Mouse (Mus musculus): Measurements from ENCODE around the gene Fgr.
A peak's percentile ranks its signal among the peaks of the same experiment; 100 is the strongest.
"Not testable (repeated sequence)": the region's sequence is repeated elsewhere in the genome, so short reads cannot be mapped to it uniquely, and the experiment has no call there.

Gene Fgr

DNA sequence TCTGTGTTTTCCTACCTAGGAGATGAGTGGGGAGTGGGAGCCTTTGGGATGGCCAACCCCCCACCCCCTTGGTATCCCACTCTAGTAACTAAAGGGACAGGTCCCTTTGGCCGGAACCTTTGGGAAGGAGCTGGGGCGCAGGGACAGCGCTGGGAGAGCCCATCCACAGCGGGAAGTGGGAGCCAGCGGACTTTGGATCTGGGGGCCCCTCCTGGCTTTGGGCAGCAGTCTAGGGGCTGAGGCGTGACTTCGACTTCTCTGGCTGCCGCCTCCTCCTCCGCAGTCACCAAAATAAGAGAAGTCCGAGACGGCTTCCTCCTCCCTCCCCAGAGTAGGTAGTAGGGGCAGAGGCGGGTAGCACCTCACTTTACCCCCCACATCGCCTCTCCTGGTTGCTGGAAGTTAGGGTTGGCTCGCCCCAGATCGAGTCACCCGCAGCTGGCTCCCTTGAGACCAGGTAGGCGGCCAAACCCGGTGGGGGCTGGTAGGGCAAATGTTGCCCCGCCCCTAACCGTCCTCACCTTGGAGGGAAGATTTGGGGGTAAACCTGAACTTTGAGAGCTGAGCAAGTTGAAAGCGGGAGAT lies at the start of gene Fgr:
Gene Fgr, plus strand, starts transcription at position 282 of the 585 bp plus-strand sequence.
- DNase-seq, result no peak

DNA sequence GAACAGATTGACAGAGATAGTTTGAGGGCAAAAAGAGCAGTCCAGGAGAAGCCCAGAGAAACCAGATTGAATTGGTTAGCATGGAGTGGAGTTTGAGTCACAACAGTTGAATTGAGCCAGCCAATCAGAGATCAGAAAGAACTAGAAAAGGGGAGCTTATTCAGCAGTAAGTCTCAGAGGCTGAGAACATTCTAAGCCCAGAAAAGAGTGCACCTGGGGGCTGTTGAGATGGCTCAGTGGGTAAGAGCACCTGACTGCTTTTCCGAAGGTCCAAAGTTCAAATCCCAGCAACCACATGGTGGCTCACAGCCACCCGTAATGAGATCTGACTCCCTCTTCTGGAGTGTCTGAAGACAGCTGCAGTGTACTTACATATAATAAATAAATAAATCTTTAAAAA lies 47.4 kb upstream of the Fgr start:
- not testable (repeated sequence) for DNase-seq

DNA sequence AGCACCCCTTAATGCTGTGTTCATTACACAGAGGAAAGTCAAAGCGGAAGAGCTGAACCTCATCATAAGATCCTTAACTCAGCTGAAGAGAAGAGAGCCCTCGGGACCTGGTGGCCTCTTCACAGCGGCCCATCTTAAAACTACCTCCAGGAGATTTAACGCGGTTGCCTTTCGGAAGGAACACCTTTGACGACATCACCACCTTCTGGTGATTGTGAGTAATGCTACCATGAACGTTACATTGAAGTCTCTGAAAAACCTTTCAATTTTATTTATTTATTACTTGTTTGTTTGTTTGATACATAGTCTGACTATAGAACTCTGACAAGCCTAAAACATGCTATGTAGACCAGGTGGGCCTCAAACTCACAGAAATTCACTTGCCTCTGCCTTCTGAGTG lies 43.1 kb upstream of the Fgr start:
- peak; percentile 70 for DNase-seq

DNA sequence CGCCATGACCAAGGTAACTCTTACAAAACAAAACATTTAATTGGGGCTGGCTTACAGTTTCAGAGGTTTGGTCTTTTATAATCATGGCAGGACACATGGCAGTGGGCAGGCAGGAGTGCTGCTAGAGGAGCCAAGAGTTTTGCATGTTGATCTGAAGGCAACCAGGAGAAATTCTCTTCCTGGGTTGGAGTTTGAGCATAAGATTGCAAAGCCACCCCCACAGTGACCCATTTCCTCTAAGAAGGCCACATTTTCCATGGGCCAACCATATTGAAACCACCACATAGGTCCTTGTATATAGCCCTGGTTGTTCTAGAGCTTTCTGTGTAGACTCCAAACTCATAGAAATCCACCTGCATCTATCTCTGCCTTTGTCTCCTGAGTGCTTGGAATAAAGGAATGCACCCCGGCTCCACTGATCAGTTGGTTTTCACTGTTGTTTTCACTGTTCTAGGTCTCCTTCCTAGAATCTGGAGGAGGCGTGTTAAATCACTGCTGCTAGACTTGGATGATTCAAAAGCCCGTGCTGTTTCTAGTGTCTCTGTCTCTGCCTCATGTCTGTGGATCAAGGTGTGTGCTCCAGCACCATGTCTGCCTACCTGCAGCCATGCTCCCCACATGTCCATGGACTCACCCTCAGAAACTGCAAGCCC lies 41.0 kb upstream of the Fgr start:
- DNase-seq, result no peak

DNA sequence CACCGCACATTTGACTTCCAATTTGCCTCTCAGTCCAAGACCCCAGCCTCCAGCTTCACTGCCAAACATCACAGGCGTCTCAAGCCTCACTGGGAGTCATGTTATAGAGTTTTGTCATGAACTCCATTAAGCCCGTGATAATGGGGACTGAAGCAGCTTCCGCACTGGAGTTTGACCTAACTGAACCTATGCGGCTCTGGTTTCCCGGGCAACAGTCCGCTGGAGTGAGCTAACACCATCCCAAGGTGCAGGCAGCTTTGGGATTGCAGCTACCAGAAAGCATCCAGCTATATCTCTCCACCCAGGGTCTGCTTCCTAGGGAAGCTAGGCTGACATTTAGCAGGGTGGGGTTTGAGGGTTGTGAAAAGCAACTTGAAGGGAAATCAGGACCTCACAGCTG lies 39.3 kb upstream of the Fgr start:
- no peak for DNase-seq

DNA sequence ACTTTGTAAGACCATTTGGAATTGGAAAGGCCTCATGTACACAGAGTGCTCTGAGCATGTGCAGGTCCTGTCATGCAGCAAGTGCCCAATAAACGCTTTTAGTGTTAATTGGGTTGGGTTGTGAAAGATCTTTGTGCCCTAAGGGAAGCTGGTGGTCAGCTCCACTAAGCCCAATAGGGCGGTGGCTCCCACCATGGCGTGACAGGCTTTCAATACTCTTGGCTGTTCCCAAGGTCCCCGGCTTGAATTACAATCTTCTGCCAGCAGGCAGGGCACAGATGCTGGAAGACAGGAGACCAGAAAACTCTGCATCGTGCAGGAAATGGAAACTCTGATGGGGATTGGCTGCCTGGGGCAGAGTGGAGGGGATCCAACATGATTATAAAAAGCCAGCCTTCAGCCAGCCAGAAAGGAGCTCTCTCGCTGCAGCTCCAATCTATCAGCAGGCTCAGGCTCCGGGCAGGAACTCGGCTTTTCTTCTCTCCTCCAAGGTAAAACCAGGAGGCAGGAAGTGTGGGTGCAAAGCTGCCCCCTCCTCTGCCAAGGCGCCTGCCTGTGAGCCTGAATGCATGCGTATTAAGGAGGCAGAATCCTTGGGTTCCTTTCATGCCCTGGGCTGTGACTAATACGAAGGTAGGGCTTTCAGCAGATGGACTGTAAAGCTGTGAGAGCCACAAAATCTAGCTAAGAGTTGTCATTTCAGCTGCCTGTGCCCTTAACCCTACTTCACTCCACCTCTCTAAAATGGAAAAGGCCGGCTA lies 35.5 kb upstream of the Fgr start:
- DNase-seq, result no peak

DNA sequence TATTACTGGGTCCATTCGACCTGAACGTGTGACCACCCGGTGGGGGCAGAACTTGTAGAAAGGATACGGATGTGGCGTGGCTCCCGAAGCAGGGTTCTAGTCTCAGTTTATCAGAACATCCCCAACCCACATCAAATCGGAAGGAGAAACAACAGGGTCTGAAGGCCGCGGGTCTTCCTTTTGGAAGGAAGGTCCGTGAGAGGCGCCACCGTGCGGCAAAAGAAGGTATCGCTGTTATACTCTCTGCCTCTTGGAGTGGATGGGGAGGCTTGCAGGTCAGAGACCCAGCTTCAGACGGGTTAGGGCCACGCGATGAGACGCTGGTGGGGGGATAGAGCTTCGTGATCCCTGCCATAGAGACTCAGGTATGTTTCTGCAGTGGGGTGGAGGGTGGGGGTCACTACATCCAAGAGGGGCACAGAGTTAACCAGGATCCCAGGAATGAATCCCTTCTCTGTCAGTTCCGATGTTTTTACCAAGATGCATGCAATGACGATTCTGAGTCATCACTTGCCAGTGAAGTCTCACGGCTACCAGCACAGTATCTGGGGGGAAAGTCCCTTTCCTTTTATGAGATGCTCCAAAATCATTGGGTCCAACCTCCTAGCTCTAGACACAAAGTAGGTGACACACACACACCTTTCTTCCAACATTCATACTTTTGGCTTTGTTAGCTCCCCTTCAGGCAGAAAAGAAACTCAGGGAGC lies 34.3 kb upstream of the Fgr start:
- DNase-seq, result peak; percentile 81

DNA sequence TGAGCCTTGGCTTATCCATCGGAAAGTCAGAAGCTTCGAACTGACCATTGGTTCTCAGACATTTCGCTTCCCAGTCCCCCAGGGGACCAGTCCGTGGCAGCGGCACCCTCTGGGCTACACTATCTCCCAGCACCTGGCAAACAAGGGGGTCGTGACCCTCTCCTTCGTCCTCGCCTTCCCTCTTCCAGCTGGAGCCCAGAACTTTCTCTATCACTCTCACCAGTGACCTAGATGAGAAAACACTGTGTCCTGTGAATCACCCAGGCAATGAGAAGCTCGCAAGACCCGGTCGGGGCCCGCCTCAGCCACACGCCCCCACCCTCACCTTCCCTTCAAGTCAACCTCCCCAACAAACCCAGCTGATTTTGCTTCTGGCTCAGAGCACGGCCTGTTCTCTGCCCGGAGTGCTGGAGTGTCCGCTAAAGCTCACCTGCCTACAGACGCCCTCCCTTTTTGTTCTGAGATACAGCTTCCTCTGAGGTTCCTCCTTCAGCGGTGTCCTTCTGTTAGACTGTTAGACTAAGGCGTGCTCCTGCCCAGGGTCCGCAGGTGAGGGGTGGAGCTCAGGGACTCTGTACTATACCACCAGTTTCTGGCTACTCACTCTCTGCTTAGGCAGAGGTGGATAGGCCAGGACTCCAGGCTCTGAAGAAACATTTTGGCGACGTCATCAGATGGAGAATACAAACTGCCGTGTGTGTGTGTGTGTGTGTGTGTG lies 32.7 kb upstream of the Fgr start:
- no peak for DNase-seq

DNA sequence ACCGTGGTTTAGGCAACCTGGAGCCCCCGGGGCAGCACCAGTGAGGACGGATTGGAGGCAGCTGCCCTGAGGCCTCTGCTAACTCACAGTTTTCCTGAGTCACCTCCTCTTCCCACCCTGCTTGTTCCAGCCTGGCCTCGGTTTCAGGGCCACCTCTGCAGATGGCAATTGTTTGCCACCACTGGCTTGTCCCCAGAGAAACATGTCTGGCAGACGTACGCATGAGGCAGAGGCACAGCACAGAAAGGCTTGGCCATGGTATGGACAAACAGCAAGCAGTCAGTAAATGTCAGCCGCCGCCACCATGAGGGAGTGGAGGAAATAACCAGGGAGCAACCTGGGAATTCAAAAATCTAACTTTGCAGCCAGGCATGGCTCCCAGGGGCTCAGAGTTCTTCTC lies 30.8 kb upstream of the Fgr start:
- no peak for DNase-seq

DNA sequence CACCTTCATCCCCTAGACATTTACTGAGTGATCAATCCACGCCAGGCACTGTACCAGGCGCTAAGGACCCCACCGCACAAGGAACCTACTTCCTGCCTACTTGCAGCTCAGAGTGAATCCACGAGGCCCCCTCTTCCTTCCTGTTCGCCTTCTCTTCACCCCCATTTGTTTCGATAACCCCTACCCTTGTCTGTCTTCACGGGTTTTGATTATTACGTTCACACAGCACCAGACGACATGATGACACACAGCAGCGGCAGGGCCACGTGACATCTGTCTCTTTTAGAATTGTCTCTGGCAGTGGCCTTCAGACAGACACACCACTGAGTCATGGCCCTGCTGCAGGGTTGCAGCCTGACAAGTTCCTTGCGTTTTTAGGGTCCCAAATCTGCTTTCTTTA lies 29.8 kb upstream of the Fgr start:
- DNase-seq, result no peak

DNA sequence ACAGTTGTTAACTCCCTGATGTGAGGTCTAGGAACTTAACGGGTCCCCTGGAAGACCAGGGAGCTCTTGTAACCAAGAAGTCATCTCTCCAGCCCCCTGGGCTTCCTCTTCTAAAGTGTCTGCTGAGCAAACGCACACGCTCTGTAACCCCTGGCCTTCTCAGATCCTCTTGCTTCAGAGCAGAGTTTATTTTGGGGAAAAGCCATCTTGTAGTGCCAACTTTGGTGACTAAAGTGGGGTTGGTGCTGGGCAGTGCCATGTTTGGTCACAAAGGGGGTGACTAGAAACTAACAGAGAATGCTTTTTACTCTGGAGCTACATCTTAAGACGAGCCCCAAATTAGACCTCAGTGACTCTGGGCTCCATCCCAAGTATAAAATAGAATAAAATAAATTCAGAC lies 29.1 kb upstream of the Fgr start:
- no peak for DNase-seq

DNA sequence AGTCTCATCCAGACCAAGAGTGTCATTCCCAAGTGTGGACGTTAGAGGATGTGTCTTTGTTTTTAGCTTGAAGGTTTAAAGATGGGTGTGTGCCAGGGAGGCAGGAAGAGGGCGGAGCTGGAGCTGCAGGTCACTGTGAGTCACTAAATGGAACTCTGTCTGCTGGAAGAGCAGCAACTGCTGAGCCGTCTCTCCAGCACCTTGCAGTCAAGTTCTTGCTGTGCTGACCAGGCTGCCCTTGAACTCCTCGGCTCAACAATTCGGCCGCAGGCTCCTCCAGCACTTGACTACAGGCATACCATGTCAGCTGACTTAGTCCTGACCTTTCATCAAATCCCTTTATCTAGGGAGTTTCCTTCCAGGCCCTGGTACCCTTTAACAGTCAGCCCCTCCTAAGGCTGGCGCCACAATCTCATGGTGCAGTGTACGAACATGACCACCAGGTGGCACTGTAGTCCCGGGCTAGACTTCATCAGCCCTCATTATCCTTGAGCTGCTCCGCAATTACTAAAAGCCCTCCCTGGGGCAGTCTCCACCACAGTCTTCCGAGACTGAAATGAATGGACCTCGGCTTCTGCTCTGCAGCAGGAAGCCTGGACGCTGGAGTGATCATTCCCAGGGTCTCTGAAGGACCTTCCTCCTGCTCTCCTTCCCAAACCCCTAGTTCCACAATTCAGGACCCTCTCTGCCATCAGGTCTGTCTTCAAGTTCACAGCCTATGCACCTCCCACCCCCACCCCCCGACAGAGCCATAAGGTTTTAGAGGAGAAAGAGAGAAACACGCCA lies 28.4 kb upstream of the Fgr start:
- peak; percentile 92 for DNase-seq

DNA sequence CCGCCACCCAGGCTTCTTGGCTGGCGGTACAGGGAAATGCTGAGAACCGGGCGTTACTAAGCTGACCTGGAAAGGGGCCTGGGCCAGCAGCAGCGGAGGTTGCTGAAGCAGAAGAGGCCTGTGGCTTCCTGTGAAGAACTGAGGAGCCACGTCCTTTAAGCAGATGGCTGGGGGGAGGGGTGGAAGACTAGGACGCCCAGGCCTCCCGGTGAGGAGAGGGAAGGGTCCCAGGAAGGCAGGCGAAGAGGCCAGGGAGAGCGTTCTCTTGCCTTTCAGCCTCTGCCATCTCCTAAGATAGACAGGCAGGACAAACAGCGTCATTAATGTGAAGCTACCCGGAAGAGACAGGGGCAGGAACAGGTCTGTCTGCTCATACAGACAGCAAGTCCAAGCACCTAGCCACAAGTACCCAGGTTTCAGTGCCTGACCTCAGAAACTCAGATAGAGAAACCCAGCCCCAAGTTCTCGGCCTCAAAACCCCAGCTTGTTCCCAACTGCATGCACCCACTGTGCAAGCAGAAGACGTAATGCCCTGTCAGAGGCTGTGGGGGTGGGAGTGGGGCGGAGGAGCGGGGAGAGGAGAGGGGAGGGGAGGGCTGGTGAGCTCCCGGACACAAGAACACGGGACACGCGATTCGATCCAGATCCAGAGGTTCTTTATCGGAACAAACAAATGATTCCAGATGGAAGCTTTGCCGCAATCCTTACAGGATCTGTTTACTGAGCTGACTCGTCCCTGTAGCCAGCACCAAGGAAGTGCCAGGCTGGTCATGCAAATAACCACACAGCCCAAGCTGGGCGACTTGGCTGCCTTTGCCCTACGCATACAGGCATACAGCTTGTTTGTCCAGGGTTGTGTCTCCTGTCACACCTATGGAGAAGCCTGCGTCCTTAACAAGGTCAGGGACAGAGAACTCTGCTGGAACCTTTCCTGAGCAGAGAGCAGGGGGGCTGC lies 27.6 kb upstream of the Fgr start:
- DNase-seq, result peak; percentile 60

DNA sequence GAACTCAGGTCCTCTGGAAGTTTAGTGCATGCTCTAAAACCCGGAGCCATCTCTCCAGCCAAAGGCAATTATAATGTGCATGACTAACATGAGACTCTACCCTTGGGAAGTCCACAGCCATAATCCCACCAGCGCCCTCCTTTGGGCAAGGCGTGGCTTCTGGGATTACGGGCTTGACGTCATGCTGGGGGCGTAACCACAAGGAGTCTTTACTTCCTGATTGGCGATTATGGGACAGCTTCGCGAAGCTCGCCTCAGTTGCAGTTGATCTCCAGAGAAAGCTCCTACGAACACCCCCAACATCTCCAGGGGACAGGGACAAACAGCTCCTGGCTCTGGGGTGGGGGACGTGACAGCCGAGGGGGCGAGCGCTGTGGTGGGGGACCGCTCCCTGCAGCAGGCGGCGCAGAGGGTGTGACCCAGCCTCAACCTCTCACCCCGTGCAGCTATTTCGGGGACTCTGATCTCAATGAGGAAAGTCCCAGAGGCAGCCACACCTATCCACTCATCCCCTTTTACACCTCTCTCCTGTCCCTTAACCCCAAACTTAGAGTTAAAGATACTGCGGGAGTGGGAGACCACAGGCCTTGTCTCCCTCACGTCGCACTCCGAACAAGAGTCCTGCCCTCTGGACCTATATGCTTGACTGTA lies 23.9 kb upstream of the Fgr start:
- no peak for DNase-seq

DNA sequence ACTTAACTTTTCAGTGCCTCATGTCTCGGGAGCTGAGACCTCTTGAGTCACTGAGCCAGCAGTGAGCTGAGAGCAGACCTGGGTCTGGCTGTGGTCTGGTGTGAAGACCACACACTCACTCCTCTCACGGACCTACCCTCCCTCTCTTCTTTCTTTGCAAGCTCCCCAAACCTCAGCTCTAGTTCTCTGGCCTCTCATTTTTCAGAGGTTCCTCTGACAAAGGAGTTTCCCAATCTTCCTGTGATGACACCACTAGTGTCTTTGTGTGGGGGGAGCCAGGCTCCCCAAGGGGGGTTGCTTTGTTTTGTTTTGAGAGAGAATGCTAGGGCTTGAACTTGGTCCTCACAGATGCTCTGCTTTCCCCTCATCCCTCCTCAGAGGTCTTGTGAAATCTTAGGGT lies 22.9 kb upstream of the Fgr start:
- no peak for DNase-seq

DNA sequence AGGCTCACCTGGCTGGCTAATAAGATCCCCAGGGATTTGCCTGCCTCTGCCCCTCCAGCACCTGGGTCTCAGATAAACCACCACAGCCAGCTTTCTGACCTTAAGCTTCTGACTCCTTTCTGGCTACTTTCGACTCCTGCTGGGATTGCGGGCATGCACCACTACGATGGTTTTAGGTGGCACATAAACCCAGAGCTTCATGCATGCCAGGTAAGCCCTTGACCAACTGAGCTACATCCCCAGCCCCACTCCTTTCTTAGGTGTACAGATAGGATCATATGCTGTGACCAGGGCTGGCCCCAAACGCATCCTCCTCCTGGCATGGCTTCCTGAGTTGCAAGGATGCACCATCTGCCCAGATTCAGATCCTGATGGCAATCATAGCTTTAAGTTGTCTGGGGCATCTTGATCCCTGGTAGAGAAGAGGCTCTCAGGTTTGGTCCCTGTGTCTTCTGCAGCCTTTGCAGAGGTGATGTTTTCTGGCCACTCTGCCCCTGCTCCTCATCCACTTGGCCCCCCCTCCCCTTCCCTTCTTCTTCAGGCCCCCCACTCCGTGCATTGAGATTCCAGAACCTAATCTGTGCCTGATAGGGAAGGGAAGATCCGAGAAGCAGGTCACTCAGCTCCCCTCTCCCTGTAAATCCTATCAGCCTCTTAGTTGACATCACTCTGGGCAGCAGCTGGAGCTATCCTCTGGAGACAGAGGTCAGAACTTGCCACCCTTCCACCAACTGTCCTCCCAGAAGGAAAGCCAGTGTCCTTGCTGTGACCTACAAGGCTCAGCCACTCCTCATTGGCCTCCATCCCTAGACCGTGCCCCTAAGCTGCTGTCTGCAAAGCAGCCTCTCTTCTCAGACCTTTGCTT lies 19.1 kb upstream of the Fgr start:
- no peak for DNase-seq

DNA sequence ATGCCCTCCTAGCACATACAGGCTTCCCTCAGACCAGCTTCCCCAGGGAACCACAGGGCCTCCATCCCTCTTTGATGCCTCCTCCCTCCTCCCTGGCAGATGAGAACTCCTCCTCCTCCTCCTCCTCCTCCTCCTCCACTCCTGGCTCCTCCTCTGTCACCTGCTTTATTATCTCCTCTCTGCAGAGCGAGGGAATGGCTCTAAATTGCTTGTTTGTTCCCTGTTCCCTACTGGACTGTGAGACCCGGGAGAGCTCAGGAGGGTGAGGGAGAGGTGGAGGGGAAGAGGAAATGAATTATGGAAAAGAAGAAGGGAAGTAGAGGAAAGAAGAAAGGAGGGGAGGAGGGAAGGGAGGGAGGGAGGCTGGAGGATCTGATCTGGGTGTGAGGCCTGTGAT lies 18.5 kb upstream of the Fgr start:
- no peak for DNase-seq

DNA sequence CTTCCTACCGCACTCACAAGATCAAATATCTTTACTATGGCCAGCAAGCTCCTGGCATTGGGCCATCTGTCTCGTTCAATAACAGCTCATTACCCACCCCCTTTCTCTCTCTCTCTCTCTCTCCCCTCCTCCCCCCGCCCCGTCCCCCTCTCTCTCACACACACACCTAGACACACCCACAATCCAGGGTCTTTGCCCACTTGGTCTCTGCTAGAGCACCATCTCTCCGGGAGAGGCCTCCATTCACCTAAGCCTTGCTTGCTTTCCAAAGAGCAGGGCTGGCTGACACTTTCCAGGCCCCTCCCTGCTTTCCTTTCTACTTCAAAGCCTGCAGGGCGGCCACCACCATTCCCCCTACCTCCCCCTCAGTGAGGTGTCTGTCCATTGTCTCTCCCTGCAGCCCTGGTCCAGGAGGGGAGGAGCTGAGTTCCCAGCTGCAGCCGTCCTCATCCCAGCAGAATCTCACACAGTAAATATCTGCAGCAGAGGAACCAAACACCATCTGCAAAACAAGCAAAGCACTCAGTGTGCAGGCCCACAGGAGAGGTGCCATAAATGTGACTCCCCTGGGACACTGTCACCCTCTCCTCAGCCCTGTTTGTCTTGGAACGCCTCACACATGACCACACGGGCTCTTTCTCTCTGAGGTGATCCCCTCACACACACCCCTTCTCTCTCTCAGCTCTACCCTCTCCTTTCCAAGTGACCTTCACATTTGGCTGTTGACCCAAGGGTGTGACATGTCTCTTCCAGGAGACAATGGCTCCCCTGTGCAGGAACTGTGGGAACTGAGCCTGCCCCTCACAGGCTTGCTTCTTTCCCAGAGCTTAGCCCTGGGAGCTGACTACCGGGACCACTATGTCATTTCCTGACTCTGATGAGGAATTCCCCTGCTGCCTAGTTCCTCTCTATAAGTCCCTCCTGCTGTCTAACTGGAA lies 14.9 kb upstream of the Fgr start:
- DNase-seq, result peak; percentile 36

Data from lung, postnatal 14 days (tissue).